Mouse (Mus musculus) right cerebral cortex, postnatal 14 days (tissue): ENCODE measurements around the gene Lgals4.
A peak's percentile ranks its signal among the peaks of the same experiment; 100 is the strongest.

Experiments used
- DNase-seq: peaks from one replicate; pipeline ENCODE4 v3.0.0; 2022

Lgals4 gene

DNA sequence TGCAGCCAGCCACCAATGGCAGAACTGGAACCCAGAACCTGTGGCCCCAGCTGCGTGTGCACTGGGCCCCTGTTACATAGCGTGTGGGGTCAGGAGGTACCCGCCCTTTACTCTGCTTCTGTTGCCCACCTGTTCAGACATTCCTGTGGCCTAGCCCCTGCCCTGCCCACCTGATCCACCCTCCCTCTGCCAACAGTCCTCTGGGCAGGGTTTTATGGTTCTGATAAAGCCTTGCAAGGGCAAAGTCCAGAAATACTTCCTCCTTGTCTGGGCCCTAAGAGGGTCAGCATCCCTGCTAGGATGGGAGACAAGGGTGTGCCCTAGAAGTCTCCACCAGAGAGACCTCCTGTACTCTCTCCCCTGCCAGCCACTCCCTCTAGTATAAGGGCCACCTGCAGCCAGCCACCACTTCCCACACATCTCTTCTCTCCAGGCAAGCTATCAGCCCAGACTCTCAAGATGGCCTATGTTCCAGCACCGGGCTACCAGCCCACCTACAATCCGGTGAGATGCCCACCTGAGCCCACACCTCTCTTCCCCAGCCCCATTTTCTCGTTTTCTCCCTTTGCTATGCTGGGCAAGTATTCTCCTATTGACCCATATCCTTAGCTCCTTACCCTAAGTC lies at the start of gene Lgals4:
TSS of gene Lgals4 (plus strand) at position 132 of the 625 bp plus-strand sequence.
- no peak for DNase-seq

DNA sequence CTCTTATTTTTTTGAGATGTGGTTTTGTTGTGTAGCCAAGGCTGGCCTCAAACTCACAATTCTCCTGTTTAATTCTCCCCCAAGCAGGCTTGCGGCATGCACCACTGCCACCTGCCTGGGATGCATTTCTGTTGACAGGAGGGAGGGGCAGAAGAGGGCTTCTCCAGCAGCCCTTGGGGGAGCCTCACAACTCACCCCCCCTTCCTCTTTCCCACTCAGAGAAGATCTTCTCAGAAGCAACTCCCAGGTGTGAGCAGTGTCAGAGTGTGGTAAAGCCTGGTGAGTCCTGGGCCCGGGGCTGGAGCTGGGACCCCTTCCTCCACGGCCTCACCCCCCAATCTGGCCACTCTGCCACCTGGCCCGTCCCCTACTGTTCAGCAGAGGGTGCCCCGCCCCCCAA lies 48.5 kb upstream of the Lgals4 start:
- no peak for DNase-seq

- DNase-seq: no peak
Measured at GRCm38 (mm10) chr7:28787884-28788283, 45.8 kb upstream of the Lgals4 start.

- DNase-seq: no peak
Measured at GRCm38 (mm10) chr7:28788307-28789195, 45.1 kb upstream of the Lgals4 start, which contains the start of gene Rinl. Gene Rinl (plus strand): TSS chr7:28788969.

GRCm38 (mm10) chr7:28789235-28789634 lies 44.4 kb upstream of the Lgals4 start:
- no peak for DNase-seq

DNA sequence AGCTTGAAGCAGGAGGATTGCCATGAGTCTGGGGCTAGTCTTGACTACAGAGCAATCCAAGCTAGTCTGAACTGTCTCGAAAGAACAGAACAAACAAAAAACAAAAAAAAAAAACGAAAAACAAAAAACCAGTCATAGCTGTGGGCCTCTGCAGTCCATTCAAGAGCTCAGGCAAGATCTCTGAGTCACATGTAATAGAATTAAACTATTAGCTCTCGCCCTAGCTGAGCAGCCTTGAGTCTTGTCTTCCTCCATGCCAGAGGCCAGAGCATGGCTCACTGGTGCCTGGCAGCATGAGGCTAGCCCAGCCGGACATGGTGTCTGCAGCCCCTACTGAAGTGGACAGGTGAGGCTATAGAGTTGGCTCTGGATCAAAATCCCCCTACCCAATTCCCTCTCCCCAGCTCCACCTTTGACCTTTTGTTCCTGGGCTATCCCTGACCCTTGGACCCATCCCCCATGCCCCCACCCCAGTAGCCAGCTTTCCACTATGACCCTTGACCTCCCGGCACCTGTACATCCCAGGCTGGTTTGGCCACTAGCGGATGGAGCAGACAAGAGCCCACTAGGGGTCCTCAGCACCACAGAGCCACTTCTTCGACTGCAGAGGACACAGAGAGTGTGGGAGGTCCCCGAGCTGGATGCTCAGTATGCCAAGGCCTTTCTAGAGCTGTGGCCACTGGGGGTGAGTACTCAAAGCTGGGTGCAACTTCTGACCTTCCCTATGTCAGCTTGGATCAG lies 43.4 kb upstream of the Lgals4 start:
- no peak for DNase-seq

DNA sequence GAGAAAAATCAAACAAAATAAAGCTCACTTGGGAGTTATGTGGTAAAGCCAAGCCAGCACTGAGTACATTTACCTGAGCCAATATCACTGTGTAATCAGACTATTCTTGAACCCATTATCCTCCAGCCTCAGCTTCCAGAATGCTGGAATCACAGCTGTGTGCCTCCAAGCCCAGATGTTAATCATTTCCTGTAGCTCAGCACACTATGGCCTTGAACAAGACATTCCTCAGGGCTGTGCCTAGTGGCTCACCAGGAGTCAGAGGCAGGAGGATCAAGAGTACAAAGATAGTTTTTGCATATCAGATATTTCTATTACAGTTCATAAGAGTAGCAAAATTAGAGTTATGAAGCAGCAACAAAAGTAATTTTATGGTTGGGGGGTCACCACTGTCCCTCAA lies 41.9 kb upstream of the Lgals4 start:
- no peak for DNase-seq

- no peak for DNase-seq
Measured at GRCm38 (mm10) chr7:28792391-28793185, 41.1 kb upstream of the Lgals4 start.

GRCm38 (mm10) chr7:28793834-28794233 lies 39.8 kb upstream of the Lgals4 start:
- no peak for DNase-seq

DNA sequence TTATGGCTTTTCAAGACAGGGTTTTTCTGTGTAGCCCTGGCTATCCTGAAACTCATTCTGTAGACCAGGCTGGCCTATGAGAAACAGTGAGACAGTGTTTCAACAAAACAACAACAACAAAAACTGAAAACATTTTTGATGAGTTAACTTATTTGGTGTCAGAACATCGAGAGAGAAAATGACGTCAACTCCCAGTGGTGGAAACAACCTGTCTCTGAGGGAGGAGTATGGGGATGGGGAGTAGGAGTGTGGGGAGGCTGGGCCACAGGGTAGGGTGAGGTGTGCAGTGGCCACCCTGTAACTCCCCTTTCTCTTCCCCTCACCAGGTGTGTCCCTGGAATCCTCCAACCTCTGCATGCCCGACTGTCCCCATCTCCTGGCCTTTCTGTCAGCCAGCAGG lies 39.2 kb upstream of the Lgals4 start:
- no peak for DNase-seq

DNA sequence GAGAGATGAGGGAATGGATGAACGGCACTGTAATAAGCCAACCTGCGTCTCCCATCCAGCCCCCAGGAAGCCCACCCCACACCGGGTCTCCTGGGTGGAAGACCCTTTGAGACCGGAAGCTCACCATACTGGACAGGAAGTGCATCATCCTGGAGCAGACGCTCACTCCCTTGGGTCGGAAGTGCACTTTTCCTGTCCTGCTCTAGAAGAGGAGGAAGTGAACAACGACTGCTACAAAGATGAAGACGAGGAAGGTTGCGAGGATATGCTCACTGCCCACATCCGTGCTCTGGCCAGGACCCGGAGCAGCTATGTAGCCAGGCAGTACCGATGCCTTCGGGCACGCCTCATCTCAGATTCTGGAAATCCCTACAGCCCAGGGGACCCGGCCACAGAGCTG lies 37.8 kb upstream of the Lgals4 start:
- no peak for DNase-seq

DNA sequence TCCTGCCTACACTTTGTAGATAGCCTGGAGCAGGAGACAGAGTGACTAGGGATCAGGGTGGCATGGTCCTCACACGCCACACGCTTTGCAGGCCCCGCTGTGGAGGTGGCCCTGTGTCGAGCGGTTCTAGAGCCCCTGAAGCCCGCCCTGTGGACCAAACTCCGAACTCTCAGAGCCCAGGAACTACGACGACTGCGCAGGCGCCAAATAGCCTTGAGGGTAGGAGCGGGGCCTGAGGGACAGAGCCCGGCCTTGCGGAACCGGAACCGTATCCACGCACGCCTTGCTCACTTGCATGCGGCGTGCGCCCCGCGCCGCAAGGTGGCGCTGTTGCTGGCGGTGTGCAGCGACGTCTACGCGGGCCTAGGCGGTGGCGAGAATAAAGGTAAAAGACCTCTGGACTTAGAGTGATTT lies 37.1 kb upstream of the Lgals4 start:
- peak; percentile 79 for DNase-seq

- no peak for DNase-seq
Measured at GRCm38 (mm10) chr7:28799994-28800393, 33.7 kb upstream of the Lgals4 start.

- DNase-seq: no peak
Measured at GRCm38 (mm10) chr7:28801451-28801850, 32.2 kb upstream of the Lgals4 start.

DNA sequence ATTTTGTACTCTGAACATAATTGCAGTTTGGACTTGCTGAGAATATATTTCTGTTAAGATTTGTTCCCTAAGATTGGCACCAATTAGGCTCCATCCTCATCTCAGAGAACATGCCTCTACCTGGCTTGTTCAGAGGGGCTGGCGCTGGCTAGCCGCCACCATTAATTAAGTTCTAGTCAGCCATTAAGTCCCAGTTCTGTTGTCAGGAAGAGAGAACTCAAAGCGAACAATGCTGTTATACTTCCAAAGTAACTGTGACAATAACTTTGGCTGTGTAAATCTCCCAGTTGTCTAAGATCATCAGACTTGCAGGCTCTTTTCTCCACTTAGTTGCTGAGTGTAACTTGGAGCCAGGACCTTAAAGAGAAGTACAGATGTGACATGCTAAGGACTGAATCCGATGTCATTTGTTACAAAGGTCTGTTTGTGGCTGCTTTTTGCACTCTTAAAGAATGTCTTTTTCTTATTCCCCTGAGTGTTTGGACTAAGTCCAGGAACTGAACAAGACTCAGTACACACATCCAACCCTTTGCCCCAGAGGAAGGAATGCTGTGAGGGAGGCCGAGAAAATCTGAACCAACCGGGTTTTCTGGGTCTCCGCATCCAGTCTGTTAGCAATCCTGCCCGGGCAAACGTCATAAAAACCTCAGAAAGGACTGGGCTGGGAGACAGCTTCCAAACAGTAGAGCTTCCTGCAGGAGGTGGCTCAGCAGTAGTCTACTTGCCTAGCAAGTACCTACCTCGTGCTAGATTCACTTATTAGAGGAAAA lies 31.6 kb upstream of the Lgals4 start:
- no peak for DNase-seq

GRCm38 (mm10) chr7:28802846-28803588 lies 30.6 kb upstream of the Lgals4 start:
- DNase-seq: no peak

GRCm38 (mm10) chr7:28803756-28804155 lies 29.9 kb upstream of the Lgals4 start:
- DNase-seq: no peak

- DNase-seq: no peak
Measured at GRCm38 (mm10) chr7:28806869-28807268, 26.8 kb upstream of the Lgals4 start.

DNA sequence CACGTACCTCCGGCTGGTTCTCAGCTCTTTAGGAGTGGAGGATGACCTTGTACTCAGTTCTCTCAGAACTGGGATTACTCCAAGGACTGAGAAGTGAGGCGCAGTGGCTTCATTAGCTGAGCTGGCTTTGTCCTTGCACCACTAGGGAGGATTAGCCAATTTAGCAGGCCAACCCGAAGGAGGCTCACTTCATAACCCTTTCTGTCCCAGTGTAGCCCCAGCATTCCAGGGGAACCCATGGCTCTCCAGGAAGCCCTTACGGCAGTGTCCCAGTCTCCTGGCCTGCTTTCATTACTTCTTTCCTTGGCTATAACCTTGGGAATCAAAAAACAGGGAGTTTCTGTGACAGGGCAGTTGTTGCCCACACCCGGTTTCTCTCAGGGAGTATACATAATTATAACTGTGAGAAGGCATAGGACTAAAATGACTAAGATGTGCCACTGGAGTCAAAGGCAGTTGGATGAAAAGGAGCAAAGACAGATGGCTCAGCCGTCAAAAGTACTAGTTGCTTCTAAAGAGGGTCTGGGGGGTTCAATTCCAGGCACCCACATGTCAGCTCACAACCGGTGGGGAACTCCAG lies 25.9 kb upstream of the Lgals4 start:
- DNase-seq: no peak

DNA sequence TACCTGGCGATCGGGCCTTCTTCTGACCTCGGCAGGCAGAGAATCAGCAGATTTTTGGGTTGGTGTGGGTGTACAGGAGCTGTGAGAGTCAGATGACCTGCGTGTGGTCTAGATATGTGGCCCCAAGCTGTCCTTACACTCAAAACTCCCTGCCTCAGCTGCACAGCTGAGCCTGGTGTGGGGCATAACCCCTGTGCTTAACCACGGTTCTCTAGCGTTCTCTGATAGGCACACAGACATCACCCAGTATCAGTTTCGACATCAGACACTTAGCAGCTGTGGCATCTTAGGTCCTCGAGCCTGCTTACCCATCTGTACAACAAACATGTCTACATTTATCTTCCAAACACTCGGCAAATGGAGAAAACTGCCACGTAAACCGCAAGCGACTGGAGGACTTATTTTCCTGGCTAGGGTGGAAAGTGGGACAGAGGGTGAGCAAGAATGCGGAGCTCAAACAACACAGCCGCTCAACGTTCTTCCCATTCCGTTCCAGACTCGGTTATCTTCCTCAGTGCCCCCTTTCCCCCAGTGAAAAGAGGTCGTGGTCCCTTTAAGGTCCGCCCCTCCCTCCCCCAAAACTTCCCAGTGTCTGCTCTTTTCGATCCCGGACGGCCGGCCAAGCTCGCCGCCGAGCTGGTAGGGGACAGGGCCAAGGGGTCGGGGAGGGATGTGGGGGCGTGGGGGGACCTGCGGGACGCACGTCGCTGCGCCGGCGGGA lies 25.3 kb upstream of the Lgals4 start, which contains the start of gene Hnrnpl:
TSS of gene Hnrnpl (plus strand) at position 321 of the 721 bp plus-strand sequence.
- DNase-seq: peak; percentile 55
